Mouse (Mus musculus) testis, adult 2 months (tissue): ENCODE measurements around the gene Acvr1.

Experiments
- CTCF ChIP-seq: fragments of 200-500 bp; IDR thresholded peaks from 2 replicates; pipeline ENCODE4 v1.5.1; 2012; ENCODE audit warnings: low read depth, mild to moderate bottlenecking, inconsistent platforms, low read length, moderate library complexity; ENCODE audit not compliant: control insufficient read depth, insufficient read depth, insufficient replicate concordance
- POLR2A ChIP-seq: fragments of 200-500 bp; IDR thresholded peaks from 2 replicates; pipeline ENCODE4 v1.6.1; 2012; ENCODE audit warnings: low read depth, mild to moderate bottlenecking, inconsistent platforms, low read length, moderate library complexity; ENCODE audit not compliant: control insufficient read depth

GRCm38 (mm10) chr2:58417684-58418083 lies 149.3 kb downstream of the Acvr1 start:
- no peak for TF ChIP-seq CTCF
- TF ChIP-seq POLR2A = no peak
